Mouse (Mus musculus): ENCODE measurements at regions not wholly inside any gene's neighbourhood (a gene's known extent, or its start where the extent isn't known, plus 50 kb on each side); places are given as distances from the start of the nearest gene placed in this dataset.

GRCm38 (mm10) chr2:114739421-114740212 lies 84.9 kb upstream of the Dph6 start:
- TF ChIP-seq POLR2A (IDR thresholded peaks at IDR 0.05; ENCODE audit: control insufficient read depth in 1 of 2, insufficient read depth in 1 of 2, low read depth in 1 of 2, low read length in 2 of 2, poor library complexity in 1 of 2): no peak
- TF ChIP-seq RAD21 (IDR thresholded peaks at IDR 0.05; ENCODE audit: low read depth, low read length): no peak

Data from MEL (cell line).